Mouse (Mus musculus) kidney, embryonic 16.5 days (tissue): ENCODE measurements around the gene Pclaf. TPM values are rescaled to one million over a fixed set of nuclear protein-coding genes. Genes with fewer than 3 reads are reported as not detected.

Experiments used
- ATAC-seq: fragments of 200-750 bp; cut with Nextera tagmentation; 2 replicates; pipeline ENCODE4 v1.8.0; 2017; ENCODE audit warnings: moderate TSS enrichment; ENCODE audit not compliant: low FRiP score, low TSS enrichment
- H3K27ac ChIP-seq: fragments of 300-500 bp; sonication (generic); 2 replicates; pipeline ENCODE4 v1.5.1; 2014; ENCODE audit warnings: low read length
- H3K27me3 ChIP-seq: fragments of 300-500 bp; sonication (generic); 2 replicates; pipeline ENCODE4 v1.6.1; 2014; ENCODE audit warnings: low read length, control low read depth, mixed read lengths; ENCODE audit not compliant: insufficient read depth
- H3K36me3 ChIP-seq: fragments of 300-500 bp; sonication (generic); 2 replicates; pipeline ENCODE4 v1.6.1; 2014; ENCODE audit warnings: low read length, control low read depth, mixed read lengths; ENCODE audit not compliant: insufficient read depth
- H3K4me1 ChIP-seq: fragments of 300-500 bp; sonication (generic); 2 replicates; pipeline ENCODE4 v1.6.1; 2014; ENCODE audit warnings: low read length, control low read depth, mixed read lengths; ENCODE audit not compliant: insufficient read depth
- H3K4me2 ChIP-seq: fragments of 300-500 bp; sonication (generic); replicated peaks from 2 replicates; pipeline ENCODE4 v1.6.1; 2014; ENCODE audit warnings: low read depth, low read length
- H3K4me3 ChIP-seq: fragments of 300-500 bp; sonication (generic); 2 replicates; pipeline ENCODE4 v1.5.1; 2014; ENCODE audit warnings: mild to moderate bottlenecking, low read length
- H3K9ac ChIP-seq: fragments of 300-500 bp; sonication (generic); replicated peaks from 2 replicates; pipeline ENCODE4 v1.6.1; 2014; ENCODE audit warnings: low read length
- H3K9me3 ChIP-seq: fragments of 300-500 bp; sonication (generic); 2 replicates; pipeline ENCODE4 v1.6.1; 2016; ENCODE audit warnings: low read length, control low read depth
- WGBS: fragments of 180-500 bp; shearing (Covaris S2); extraction: QIAGEN DNeasy Blood & Tissue Kit; methylation state at CpG from one replicate; pipeline ENCODE4 v1.1.7; 2014; 5-methylcytosine and 5-hydroxymethylcytosine counted together
- polyA plus RNA-seq: library from polyadenylated mRNA; unstranded; fragments of >200 nt; fragmentation: Nextera tagmentation; extraction: Ambion mirVana; gene quantifications from 2 replicates; pipeline ENCODE4 v1.2.1, GENCODE M21; 2015

The Pclaf gene
- polyA plus RNA-seq, 1 experiment from 2014 or later, result 181 TPM

GRCm38 (mm10) chr9:65951082-65951587 is 61.1 kb downstream of the Pclaf start:
- H3K4me1 ChIP-seq, result no peaks in the 10 kb centered on the region
- ATAC-seq, result no peak
- 0 out of 2 replicates have a peak, but pooled peaks cover 3% of the 10 kb centered on the region for H3K36me3 ChIP-seq
- no peak overlapping the region for H3K4me2 ChIP-seq
- H3K9me3 ChIP-seq, result no peaks in the 10 kb centered on the region
- H3K9ac ChIP-seq, result no peak overlapping the region
- no peak overlapping the region for H3K4me3 ChIP-seq
- WGBS, result 92% methylated on average over 3 of the region's 3 CpGs
- no peaks in the 10 kb centered on the region for H3K27me3 ChIP-seq
- H3K27ac ChIP-seq, result no peak overlapping the region

Other genes starting within 250 kb of the Pclaf start
- gene Oaz2, start 222.2 kb upstream of the Pclaf start, polyA plus RNA-seq, result 317 and 362 TPM in 2 replicates
- 4.8 and 6.4 TPM in 2 replicates for gene Zfp609, start 62.7 kb upstream of the Pclaf start, polyA plus RNA-seq
- 31.0 and 32.4 TPM in 2 replicates for gene Trip4, start 18.6 kb downstream of the Pclaf start, polyA plus RNA-seq
- 12.6 and 16.9 TPM in 2 replicates for gene Csnk1g1, start 18.7 kb downstream of the Pclaf start, polyA plus RNA-seq
- gene Ppib, start 170.0 kb downstream of the Pclaf start, polyA plus RNA-seq, result 654 and 670 TPM in 2 replicates
- 1.4 and 1.7 TPM in 2 replicates for gene Snx22, start 179.5 kb downstream of the Pclaf start, polyA plus RNA-seq
- 150 and 152 TPM in 2 replicates for gene Snx1, start 236.3 kb downstream of the Pclaf start, polyA plus RNA-seq
- gene Ciao2a, start 236.4 kb downstream of the Pclaf start, polyA plus RNA-seq, result 153 and 155 TPM in 2 replicates